Mouse (Mus musculus) urinary bladder, postnatal 10 days (tissue): ENCODE results near the gene Acot4.
"Not testable (repeated sequence)": the region's sequence is repeated elsewhere in the genome, so short reads cannot be mapped to it uniquely, and the experiment has no call there.

ENCODE experiments used
- DNase-seq: peaks from one replicate; pipeline ENCODE4 v3.0.0; 2022; ENCODE audit warnings: low spot score

Acot4 gene

GRCm38 (mm10) chr12:84077371-84077990 lies 39.3 kb downstream of the Acot4 start:
- no peak for DNase-seq

DNA sequence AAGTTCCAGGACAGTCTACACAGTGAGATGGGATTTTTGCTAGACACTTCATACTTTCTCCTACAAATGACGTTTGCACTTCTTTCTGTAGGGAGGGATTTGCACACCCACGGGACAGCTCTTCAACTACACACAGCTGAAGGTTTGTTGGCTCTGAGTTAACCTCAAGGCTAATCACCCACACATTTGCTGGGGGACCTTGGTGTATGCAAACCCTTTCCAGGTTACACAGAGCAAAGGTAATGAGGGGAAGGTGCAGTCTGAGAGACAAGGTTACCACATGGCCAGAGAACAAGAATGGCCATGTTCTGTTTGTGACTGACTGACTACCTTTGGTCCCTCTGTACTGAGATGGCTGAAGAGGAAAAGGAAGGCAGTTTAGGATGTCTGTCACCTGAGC lies 45.7 kb downstream of the Acot4 start:
- DNase-seq, result no peak

GRCm38 (mm10) chr12:84084581-84084980 lies 46.4 kb downstream of the Acot4 start:
- DNase-seq, result no peak

DNA sequence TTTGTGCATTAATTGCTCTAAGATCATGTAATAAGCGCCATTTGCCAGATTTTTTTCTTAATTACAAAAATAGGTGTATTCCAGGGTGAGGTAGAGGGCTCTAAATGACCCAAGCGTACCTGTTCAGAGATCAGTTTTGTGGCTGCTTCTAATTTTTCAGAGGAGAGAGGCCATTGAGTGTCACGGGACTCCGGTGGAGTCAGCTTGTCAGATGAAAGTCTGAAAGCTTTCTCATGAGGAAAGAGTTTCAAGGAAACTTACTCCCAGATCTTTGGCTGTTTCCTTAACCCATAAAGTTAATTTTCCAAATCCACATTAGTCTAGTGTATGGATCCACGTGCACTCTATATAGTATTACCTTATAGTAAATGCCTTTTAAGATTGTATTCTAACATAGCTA lies 56.5 kb downstream of the Acot4 start:
- not testable (repeated sequence) for DNase-seq
